In genomic region chr6:124414927-124415325, GRCm38 (mm10) we compare ENCODE assay signal across 8 mouse cellular contexts. TPM values are rescaled to one million over a fixed set of nuclear protein-coding genes. Genes with fewer than 3 reads are reported as not detected.
A peak's percentile ranks its signal among the peaks of the same experiment; 100 is the strongest.
DNase-seq lines count a peak whose midpoint lies in the region; ATAC-seq and TF ChIP-seq lines count a peak whose summit lies in the region.

Gene Pex5 (minus strand): TSS chr6:124415067.

- H3K4me1 ChIP-seq in hindbrain, embryonic 14.5 days (replicated peaks; ENCODE audit: control insufficient read depth, insufficient read depth, low read length) = peaks cover 13% of the 10 kb centered on the region

- peak; percentile 93 for ATAC-seq in Patski
- ATAC-seq in hindbrain, embryonic 14.5 days (ENCODE audit: low FRiP score) = peak; percentile 95

- CTCF ChIA-PET in Patski (lab: Charles Lee) = interaction anchor here (0.8 to 4.5 kb wide), 6 partner anchors 11 to 79 kb away, joined by 3 to 28 read pairs (median 3); partner anchors contain the start of gene C1rl

- in situ Hi-C loops in Patski (cut with MboI; ENCODE audit: low pct_unique_long_range_greater_than_20kb) = no loop called here

- H3K36me3 ChIP-seq in hindbrain, embryonic 14.5 days (replicated peaks; ENCODE audit: control insufficient read depth, insufficient read depth) = peaks cover 23% of the 10 kb centered on the region

- TF ChIP-seq CTCF in Patski (IDR thresholded peaks at IDR 0.05) = no peak

- H3K4me2 ChIP-seq in hindbrain, embryonic 14.5 days (replicated peaks) = peak within 1 kb of the TSS; percentile 73

- H3K4me3 ChIP-seq in hindbrain, embryonic 14.5 days (replicated peaks; ENCODE audit: low read length) = peak within 1 kb of the TSS; percentile 66

- H3K27ac ChIP-seq in hindbrain, embryonic 14.5 days = peak within 1 kb of the TSS; percentile 74

- peak; percentile 56 for DNase-seq in Patski (ENCODE audit: low read depth, low spot score)
- peak; percentile 98 for DNase-seq in cerebellum, postnatal 14 days
- DNase-seq in frontal cortex, postnatal 25 days (ENCODE audit: low spot score in 2 of 2) = peak; percentile 88 to 90
- DNase-seq in hindbrain, embryonic 14.5 days (ENCODE audit: low spot score) = peak; percentile 95
- peak; percentile 92 to 94 for DNase-seq in layer of hippocampus, postnatal 36 days
- DNase-seq in lung, postnatal 36 days = peak; percentile 99
- DNase-seq in retina, postnatal 1 day = peak; percentile 95
- peak; percentile 89 to 94 for DNase-seq in urinary bladder, adult 18-20 months (ENCODE audit: low spot score in 2 of 2)

- H3K27me3 ChIP-seq in Patski = no peaks in the 10 kb centered on the region
- H3K27me3 ChIP-seq in hindbrain, embryonic 14.5 days (ENCODE audit: control insufficient read depth, insufficient read depth, low read length) = no peaks in the 10 kb centered on the region

- 0% methylated on average over 27 of the region's 36 CpGs for WGBS in hindbrain, embryonic 14.5 days

- peak within 1 kb of the TSS; percentile 79 for H3K9ac ChIP-seq in hindbrain, embryonic 14.5 days

- H3K9me3 ChIP-seq in hindbrain, embryonic 14.5 days (ENCODE audit: control insufficient read depth, low read length) = no peaks in the 10 kb centered on the region

- POLR2A ChIA-PET in Patski (lab: Charles Lee) = no interaction called here

RNA-seq across cellular contexts. Expression of gene Pex5, which starts in this region (rescaled TPM):
- 61.4 TPM for polyA plus RNA-seq in Patski (2021)
- 51.7 and 58.6 TPM in 2 replicates for polyA plus RNA-seq in hindbrain, embryonic 14.5 days (2014; fragmentation: Nextera tagmentation; extraction: Ambion mirVana)
- 10 to 100 TPM; 60.9 to 64.6 TPM for total RNA-seq in layer of hippocampus, postnatal 36 days (2021)

Comparison
In these comparisons a context has a peak if more than half of its experiments do, and no peak if none do; other contexts are left out.
1. Peak in every context shown above with its lines: DNase-seq, ATAC-seq, H3K4me3 ChIP-seq and H3K27ac ChIP-seq.